Mouse (Mus musculus): ENCODE measurements around the gene Gdi2. TPM values are rescaled to one million over a fixed set of nuclear protein-coding genes. Genes with fewer than 3 reads are reported as not detected.
"Not testable (repeated sequence)": the region's sequence is repeated elsewhere in the genome, so short reads cannot be mapped to it uniquely, and the experiment has no call there.

The Gdi2 gene
- 416 and 429 TPM in 2 replicates for polyA plus RNA-seq (2016; fragmentation: Nextera tagmentation; extraction: Ambion mirVana)

GRCm38 (mm10) chr13:3537594-3538222 is at the start of gene Gdi2:
Gene Gdi2, plus strand, starts transcription at chr13:3538063.
- H3K4me2 ChIP-seq (replicated peaks): peak within 1 kb of the TSS; percentile 75
- peak; percentile 97 for ATAC-seq (ENCODE audit: low FRiP score, low read depth)
- H3K4me3 ChIP-seq: peak within 1 kb of the TSS; percentile 96
- no peaks in the 10 kb centered on the region for H3K9me3 ChIP-seq
- peak within 1 kb of the TSS; percentile 96 for H3K9ac ChIP-seq (replicated peaks)
- WGBS: under 1% methylated on average over 29 of the region's 47 CpGs
- no peaks in the 10 kb centered on the region for H3K36me3 ChIP-seq
- no peaks in the 10 kb centered on the region for H3K27me3 ChIP-seq
- H3K4me1 ChIP-seq: peaks cover 27% of the 10 kb centered on the region
- H3K27ac ChIP-seq (replicated peaks): peak within 1 kb of the TSS; percentile 99

- no peaks in the 10 kb centered on the region for H3K4me1 ChIP-seq
- no peak for ATAC-seq (ENCODE audit: low FRiP score, low read depth)
- H3K4me3 ChIP-seq: no peak overlapping the region
- no peak overlapping the region for H3K27ac ChIP-seq (replicated peaks)
- no peaks in the 10 kb centered on the region for H3K9me3 ChIP-seq
- H3K9ac ChIP-seq (replicated peaks): no peak overlapping the region
- no peak overlapping the region for H3K4me2 ChIP-seq (replicated peaks)
- no peaks in the 10 kb centered on the region for H3K27me3 ChIP-seq
- 0 out of 2 replicates have a peak, but pooled peaks cover 5% of the 10 kb centered on the region for H3K36me3 ChIP-seq
- WGBS: 95% methylated on average over 4 of the region's 4 CpGs
Observed at GRCm38 (mm10) chr13:3495526-3495925, 42.3 kb upstream of the Gdi2 start.

GRCm38 (mm10) chr13:3501014-3501413 is 36.8 kb upstream of the Gdi2 start:
- H3K4me1 ChIP-seq; H3K9ac ChIP-seq (replicated peaks); H3K27me3 ChIP-seq; H3K4me3 ChIP-seq; H3K36me3 ChIP-seq; H3K27ac ChIP-seq (replicated peaks); ATAC-seq (ENCODE audit: low FRiP score, low read depth); H3K4me2 ChIP-seq (replicated peaks); H3K9me3 ChIP-seq: not testable (repeated sequence)
- WGBS: 79% methylated on average over 6 of the region's 6 CpGs

- not testable (repeated sequence) for H3K9ac ChIP-seq (replicated peaks); H3K27me3 ChIP-seq; ATAC-seq (ENCODE audit: low FRiP score, low read depth); H3K36me3 ChIP-seq; H3K9me3 ChIP-seq; H3K27ac ChIP-seq (replicated peaks); H3K4me3 ChIP-seq; H3K4me2 ChIP-seq (replicated peaks); H3K4me1 ChIP-seq
- WGBS: 77% methylated on average over 6 of the region's 6 CpGs
Observed at GRCm38 (mm10) chr13:3515351-3515750, 22.5 kb upstream of the Gdi2 start.

GRCm38 (mm10) chr13:3519357-3519756 is 18.5 kb upstream of the Gdi2 start:
- not testable (repeated sequence) for H3K36me3 ChIP-seq; ATAC-seq (ENCODE audit: low FRiP score, low read depth); H3K27ac ChIP-seq (replicated peaks); H3K9me3 ChIP-seq; H3K4me2 ChIP-seq (replicated peaks); H3K27me3 ChIP-seq; H3K4me1 ChIP-seq; H3K4me3 ChIP-seq; H3K9ac ChIP-seq (replicated peaks)
- 86% methylated on average over 4 of the region's 4 CpGs for WGBS

- not testable (repeated sequence) for H3K4me1 ChIP-seq; ATAC-seq (ENCODE audit: low FRiP score, low read depth); H3K4me2 ChIP-seq (replicated peaks); H3K36me3 ChIP-seq; H3K4me3 ChIP-seq; H3K27me3 ChIP-seq; H3K27ac ChIP-seq (replicated peaks); H3K9ac ChIP-seq (replicated peaks); H3K9me3 ChIP-seq
- 52% methylated on average over 1 of the region's 1 CpGs for WGBS
Observed at GRCm38 (mm10) chr13:3519994-3520393, 17.9 kb upstream of the Gdi2 start.

- Histone ChIP-seq H3K27ac (replicated peaks) (no peak overlapping the region), H3K27me3 (no peaks in the 10 kb centered on the region), H3K9me3 (no peaks in the 10 kb centered on the region), H3K4me1 (no peaks in the 10 kb centered on the region), H3K4me2 (replicated peaks) (no peak overlapping the region), H3K4me3 (no peak overlapping the region), H3K36me3 (no peaks in the 10 kb centered on the region), H3K9ac (replicated peaks) (no peak overlapping the region)
- WGBS: 80% methylated on average over 6 of the region's 6 CpGs
- no peak for ATAC-seq (ENCODE audit: low FRiP score, low read depth)
Observed at GRCm38 (mm10) chr13:3523459-3523858, 14.4 kb upstream of the Gdi2 start.

GRCm38 (mm10) chr13:3523946-3524345 is 13.9 kb upstream of the Gdi2 start:
- H3K4me1 ChIP-seq: no peaks in the 10 kb centered on the region
- no peak overlapping the region for H3K4me3 ChIP-seq
- ATAC-seq (ENCODE audit: low FRiP score, low read depth): no peak
- no peak overlapping the region for H3K4me2 ChIP-seq (replicated peaks)
- 83% methylated on average over 1 of the region's 1 CpGs for WGBS
- H3K27ac ChIP-seq (replicated peaks): no peak overlapping the region
- no peaks in the 10 kb centered on the region for H3K36me3 ChIP-seq
- H3K9me3 ChIP-seq: no peaks in the 10 kb centered on the region
- H3K27me3 ChIP-seq: no peaks in the 10 kb centered on the region
- no peak overlapping the region for H3K9ac ChIP-seq (replicated peaks)

- H3K27me3 ChIP-seq: no peaks in the 10 kb centered on the region
- no peaks in the 10 kb centered on the region for H3K36me3 ChIP-seq
- H3K9ac ChIP-seq (replicated peaks): no peak overlapping the region
- WGBS: 74% methylated on average over 4 of the region's 4 CpGs
- H3K9me3 ChIP-seq: no peaks in the 10 kb centered on the region
- no peak overlapping the region for H3K4me2 ChIP-seq (replicated peaks)
- H3K4me3 ChIP-seq: no peak overlapping the region
- no peaks in the 10 kb centered on the region for H3K4me1 ChIP-seq
- ATAC-seq (ENCODE audit: low FRiP score, low read depth): no peak; the same call in 1 of the 2 replicates
- no peak overlapping the region for H3K27ac ChIP-seq (replicated peaks)
Observed at GRCm38 (mm10) chr13:3525611-3526051, 12.2 kb upstream of the Gdi2 start.

GRCm38 (mm10) chr13:3526328-3526727 is 11.5 kb upstream of the Gdi2 start:
- H3K36me3 ChIP-seq: no peaks in the 10 kb centered on the region
- H3K9ac ChIP-seq (replicated peaks): no peak overlapping the region
- 84% methylated on average over 8 of the region's 8 CpGs for WGBS
- no peak overlapping the region for H3K27ac ChIP-seq (replicated peaks)
- H3K27me3 ChIP-seq: no peaks in the 10 kb centered on the region
- no peak overlapping the region for H3K4me2 ChIP-seq (replicated peaks)
- no peaks in the 10 kb centered on the region for H3K9me3 ChIP-seq
- ATAC-seq (ENCODE audit: low FRiP score, low read depth): no peak
- no peaks in the 10 kb centered on the region for H3K4me1 ChIP-seq
- H3K4me3 ChIP-seq: no peak overlapping the region

GRCm38 (mm10) chr13:3530451-3530850 is 7.4 kb upstream of the Gdi2 start:
- H3K36me3 ChIP-seq: no peaks in the 10 kb centered on the region
- H3K27me3 ChIP-seq: no peaks in the 10 kb centered on the region
- H3K27ac ChIP-seq (replicated peaks): no peak overlapping the region
- 56% methylated on average over 3 of the region's 3 CpGs for WGBS
- no peaks in the 10 kb centered on the region for H3K9me3 ChIP-seq
- no peaks in the 10 kb centered on the region for H3K4me1 ChIP-seq
- H3K4me2 ChIP-seq (replicated peaks): no peak overlapping the region
- no peak overlapping the region for H3K4me3 ChIP-seq
- no peak overlapping the region for H3K9ac ChIP-seq (replicated peaks)
- ATAC-seq (ENCODE audit: low FRiP score, low read depth): no peak

- H3K27me3 ChIP-seq; H3K9ac ChIP-seq (replicated peaks); H3K27ac ChIP-seq (replicated peaks); H3K4me2 ChIP-seq (replicated peaks); ATAC-seq (ENCODE audit: low FRiP score, low read depth); H3K4me3 ChIP-seq; H3K36me3 ChIP-seq; H3K4me1 ChIP-seq; H3K9me3 ChIP-seq: not testable (repeated sequence)
- WGBS: 54% methylated on average over 2 of the region's 2 CpGs
Observed at GRCm38 (mm10) chr13:3531176-3531575, 6.7 kb upstream of the Gdi2 start.

Measured in midbrain, embryonic 12.5 days (tissue).